In the genomic region with DNA sequence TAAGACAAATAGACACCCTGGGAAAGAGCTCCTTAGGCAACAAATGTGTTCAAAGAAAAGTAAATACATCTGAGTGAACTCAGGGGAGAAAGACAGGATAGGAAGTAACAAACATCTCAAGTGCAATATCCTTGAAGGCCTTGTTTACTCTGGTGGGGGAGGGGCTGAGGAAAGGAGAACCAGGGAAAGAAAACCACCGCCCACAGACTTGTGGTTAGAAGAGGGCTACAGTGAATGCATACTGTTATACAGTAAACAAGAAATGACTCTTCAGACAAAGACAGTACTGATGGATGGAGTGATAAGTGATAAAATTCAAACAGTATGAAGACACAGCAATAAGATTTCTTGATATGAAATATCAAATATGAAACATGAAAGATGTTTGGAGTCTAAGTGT, we compare ENCODE assay signal across 14 mouse cellular contexts.
DNase-seq lines count a peak whose midpoint lies in the region; ATAC-seq and TF ChIP-seq lines count a peak whose summit lies in the region.
"Had no signal": no experiment of that assay in that cellular context is flagged by ENCODE, and none has a peak within 500 bp of the region (broad histone marks: within the 10 kb centered on the region; RNA-seq: fewer than 3 reads in every experiment).

No protein-coding gene starts in this region.

- TF ChIP-seq RAD21 in MEL (IDR thresholded peaks at IDR 0.05; ENCODE audit: low read depth, low read length) = no peak

- no peak for TF ChIP-seq CTCF in MEL (IDR thresholded peaks at IDR 0.05 in 2 of 3, conservative IDR thresholded peaks at IDR 0.05 in 1 of 3; ENCODE audit: control insufficient read depth in 1 of 3, insufficient read depth in 1 of 3, low read depth in 2 of 3, low read length in 3 of 3, poor library complexity in 1 of 3, severe bottlenecking in 1 of 3)
- TF ChIP-seq CTCF in lung, embryonic 14.5 days (IDR thresholded peaks at IDR 0.05; ENCODE audit: low read depth) = no peak
- TF ChIP-seq CTCF in thymus, adult 2 months (IDR thresholded peaks at IDR 0.05; ENCODE audit: borderline replicate concordance, control insufficient read depth, extremely low read depth, insufficient read depth, low read length, poor library complexity) = no peak

- no peak overlapping the region for H3K9ac ChIP-seq in MEL (ENCODE audit: control insufficient read depth, low read depth, low read length, poor library complexity, severe bottlenecking)
- no peak overlapping the region for H3K9ac ChIP-seq in lung, embryonic 14.5 days
- H3K9ac ChIP-seq: forebrain, embryonic 12.5 days; hindbrain, embryonic 14.5 days; neural tube, embryonic 15.5 days had no signal

- H3K79me2 ChIP-seq in MEL (ENCODE audit: control insufficient read depth, insufficient read depth, low read length, poor library complexity) = no peaks in the 10 kb centered on the region

- no peak for TF ChIP-seq POLR2A in MEL (IDR thresholded peaks at IDR 0.05; ENCODE audit: control insufficient read depth in 1 of 2, insufficient read depth in 1 of 2, low read depth in 1 of 2, low read length in 2 of 2, poor library complexity in 1 of 2)
- no peak for TF ChIP-seq POLR2A in thymus, adult 2 months (IDR thresholded peaks at IDR 0.05; ENCODE audit: control insufficient read depth, extremely low read depth, insufficient read depth, low read length, poor library complexity)

- peak; percentile 5 to 12 for DNase-seq in kidney, postnatal 4 days
- DNase-seq in kidney, adult 18-20 months = no peak
- DNase-seq in MEL (ENCODE audit: low read depth, low spot score) = peak; percentile 82
- peak; percentile 11 for DNase-seq in lung, embryonic 14.5 days
- DNase-seq in thymus, adult 2 months = peak; percentile 18
- no peak for DNase-seq in c-Kit-positive CD71-positive TER-119-positive erythroid progenitor cells, embryonic 14.5 days (ENCODE audit: low spot score)
- no peak for DNase-seq in gastrocnemius, postnatal 36 days
- DNase-seq in adrenal gland, postnatal 25 days = no peak
- DNase-seq: heart, adult 2 months; left cerebral cortex, postnatal 4 days had no signal

- H3K4me2 ChIP-seq in lung, embryonic 14.5 days = no peak overlapping the region
- H3K4me2 ChIP-seq: forebrain, embryonic 12.5 days; hindbrain, embryonic 14.5 days; neural tube, embryonic 15.5 days had no signal

- intact Hi-C loops in gastrocnemius, postnatal 36 days (cut with DNase I) = no loop called here

- H3K27me3 ChIP-seq in MEL (ENCODE audit: control insufficient read depth in 1 of 2, insufficient read depth in 2 of 2, low read length in 2 of 2) = no peaks in the 10 kb centered on the region
- H3K27me3 ChIP-seq in lung, embryonic 14.5 days (ENCODE audit: insufficient read depth, low read length) = no peaks in the 10 kb centered on the region
- H3K27me3 ChIP-seq in thymus, adult 2 months (ENCODE audit: control insufficient read depth, insufficient read depth, low read length) = no peaks in the 10 kb centered on the region
- H3K27me3 ChIP-seq: forebrain, embryonic 12.5 days; neural tube, embryonic 15.5 days had no signal

- H3K4me1 ChIP-seq in MEL (ENCODE audit: control insufficient read depth in 1 of 2, insufficient read depth in 2 of 2, low read length in 2 of 2) = peaks cover 8 to 21% of the 10 kb centered on the region in 2 experiments; a peak in 3 of 4 replicates
- no peaks in the 10 kb centered on the region for H3K4me1 ChIP-seq in lung, embryonic 14.5 days (ENCODE audit: insufficient read depth)
- no peaks in the 10 kb centered on the region for H3K4me1 ChIP-seq in thymus, adult 2 months (replicated peaks; ENCODE audit: control insufficient read depth, insufficient read depth, low read length)

- H3K36me3 ChIP-seq in MEL (ENCODE audit: control insufficient read depth in 1 of 2, insufficient read depth in 2 of 2, low read length in 2 of 2) = peaks cover 3 to 21% of the 10 kb centered on the region in 2 experiments
- H3K36me3 ChIP-seq in lung, embryonic 14.5 days (ENCODE audit: insufficient read depth) = no peaks in the 10 kb centered on the region
- 0 out of 2 replicates have a peak, but pooled peaks cover 3% of the 10 kb centered on the region for H3K36me3 ChIP-seq in thymus, adult 2 months (ENCODE audit: control insufficient read depth, insufficient read depth, low read length)
- H3K36me3 ChIP-seq: forebrain, embryonic 12.5 days; neural tube, embryonic 15.5 days had no signal

- H3K4me3 ChIP-seq in MEL (ENCODE audit: control insufficient read depth in 1 of 2, insufficient read depth in 1 of 2, low read depth in 2 of 2, low read length in 2 of 2) = no peak overlapping the region
- no peak overlapping the region for H3K4me3 ChIP-seq in lung, embryonic 14.5 days (ENCODE audit: low read depth, low read length)
- no peak overlapping the region for H3K4me3 ChIP-seq in thymus, adult 2 months (ENCODE audit: control insufficient read depth, insufficient read depth, low read length)
- H3K4me3 ChIP-seq: forebrain, embryonic 12.5 days; heart, adult 2 months; neural tube, embryonic 15.5 days had no signal

- TF ChIP-seq EP300 in MEL (IDR thresholded peaks at IDR 0.05; ENCODE audit: low read depth in 1 of 2, low read length in 2 of 2) = peak; percentile 51 to 55

- H3K9me3 ChIP-seq in MEL (replicated peaks; ENCODE audit: insufficient read depth, low read length) = no peaks in the 10 kb centered on the region
- no peaks in the 10 kb centered on the region for H3K9me3 ChIP-seq in lung, embryonic 14.5 days (ENCODE audit: low read depth, low read length)
- H3K9me3 ChIP-seq: forebrain, embryonic 12.5 days; neural tube, embryonic 15.5 days had no signal

- WGBS in lung, embryonic 14.5 days = 32% methylated on average over 1 of the region's 1 CpGs
- WGBS in thymus, adult 2 months = 41% methylated on average over 1 of the region's 1 CpGs

- no peak; the same call in 1 of the 2 replicates for ATAC-seq in lung, embryonic 14.5 days (ENCODE audit: insufficient read depth)
- ATAC-seq: CD4-positive, CD25-positive, alpha-beta regulatory T cell, adult 4 months had no signal

- H3K27ac ChIP-seq in MEL (ENCODE audit: control insufficient read depth, low read depth, low read length) = no peak overlapping the region; the same call in 1 of the 2 replicates
- H3K27ac ChIP-seq in lung, embryonic 14.5 days (ENCODE audit: low read depth) = no peak overlapping the region
- no peak overlapping the region for H3K27ac ChIP-seq in thymus, adult 2 months (ENCODE audit: control insufficient read depth, insufficient read depth, low read length)
- H3K27ac ChIP-seq: forebrain, embryonic 12.5 days; heart, adult 2 months; hindbrain, embryonic 14.5 days; neural tube, embryonic 15.5 days had no signal

TF ChIP-seq in MEL, 35 proteins besides CTCF, POLR2A, EP300 and RAD21:
- TF ChIP-seq KAT2A (conservative IDR thresholded peaks at IDR 0.05; ENCODE audit: low read depth, low read length) (no peak), GATA1 (IDR thresholded peaks at IDR 0.05; ENCODE audit: low read depth, low read length) (peak; percentile 33; the same call in 1 of the 2 replicates), GABPA (IDR thresholded peaks at IDR 0.05; ENCODE audit: low read depth, low read length) (no peak), ZMIZ1 (IDR thresholded peaks at IDR 0.05; ENCODE audit: low read depth, low read length) (no peak)

Comparison
In these comparisons a context has a peak if more than half of its experiments do, and no peak if none do; other contexts are left out.
1. DNase-seq: peak in kidney, postnatal 4 days (2 of 2), MEL (single experiment), lung, embryonic 14.5 days (single experiment) and thymus, adult 2 months (single experiment); none in kidney, adult 18-20 months (single experiment), c-Kit-positive CD71-positive TER-119-positive erythroid progenitor cells, embryonic 14.5 days (single experiment), gastrocnemius, postnatal 36 days (0 of 2) and adrenal gland, postnatal 25 days (single experiment).